Comparison of ENCODE assay signal across 25 mouse cellular contexts in the genomic region with DNA sequence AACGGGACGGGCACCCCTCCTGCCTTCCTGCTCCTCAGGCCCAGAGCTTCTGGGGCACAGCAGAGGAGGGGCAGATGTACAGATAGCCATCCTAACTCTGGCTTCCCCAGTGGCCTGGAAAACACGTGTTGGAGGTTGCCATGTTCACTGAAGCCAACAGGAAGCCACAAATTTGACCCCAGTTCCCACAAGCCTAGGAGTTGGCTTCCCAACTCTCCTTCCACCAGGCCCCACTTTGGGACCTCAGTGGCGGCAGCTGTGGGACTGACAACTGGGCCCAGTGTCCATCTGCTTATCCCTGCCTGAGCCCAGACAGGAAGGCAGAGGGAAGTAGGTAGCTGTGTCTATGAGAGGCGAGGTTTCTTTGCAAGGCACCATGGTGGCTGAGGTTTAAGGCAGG. TPM values are rescaled to one million over a fixed set of nuclear protein-coding genes. Genes with fewer than 3 reads are reported as not detected.
DNase-seq lines count a peak whose midpoint lies in the region; ATAC-seq and TF ChIP-seq lines count a peak whose summit lies in the region.
"Had no signal": no experiment of that assay in that cellular context is flagged by ENCODE, and none has a peak within 500 bp of the region (broad histone marks: within the 10 kb centered on the region; RNA-seq: fewer than 3 reads in every experiment).

No protein-coding gene starts in this region.

- H3K79me2 ChIP-seq in myocyte (ENCODE audit: control insufficient read depth, insufficient read depth), result no peaks in the 10 kb centered on the region

- DNase-seq in cerebellum, postnatal 4 days (ENCODE audit: low spot score in 2 of 2), result no peak
- DNase-seq in layer of hippocampus, adult 2 months (ENCODE audit: low spot score in 2 of 2), result no peak
- DNase-seq: adrenal gland, adult 8-10 months; adrenal gland, postnatal 25 days; cerebellum, adult 11-12 months; cerebellum, adult 8-10 months; cerebellum, postnatal 10 days; cerebellum, postnatal 36 days; forebrain, postnatal 0 days; gastrocnemius, postnatal 25 days; heart, postnatal 10 days; heart, postnatal 36 days had no signal

- peaks cover 22% of the 10 kb centered on the region for H3K36me3 ChIP-seq in megakaryocyte, embryonic 14.5 days (replicated peaks; ENCODE audit: low read length)
- no peaks in the 10 kb centered on the region for H3K36me3 ChIP-seq in myocyte (ENCODE audit: control insufficient read depth, insufficient read depth)
- H3K36me3 ChIP-seq: forebrain, embryonic 10.5 days; heart, embryonic 12.5 days; heart, embryonic 15.5 days; hindbrain, embryonic 15.5 days had no signal

- no peak for TF ChIP-seq CTCF in layer of hippocampus, adult 2 months (conservative IDR thresholded peaks at IDR 0.05)

- no peak overlapping the region for H3ac ChIP-seq in myocyte (ENCODE audit: control insufficient read depth, insufficient read length)

- H3K4me2 ChIP-seq in myocyte (ENCODE audit: low read depth), result no peak overlapping the region
- H3K4me2 ChIP-seq: forebrain, embryonic 13.5 days; heart, embryonic 12.5 days; heart, embryonic 15.5 days; hindbrain, embryonic 15.5 days had no signal

- peaks cover 30% of the 10 kb centered on the region for H3K27me3 ChIP-seq in megakaryocyte, embryonic 14.5 days (replicated peaks)
- H3K27me3 ChIP-seq in myocyte (ENCODE audit: control insufficient read depth, insufficient read depth, insufficient read length), result peaks cover 5% of the 10 kb centered on the region
- H3K27me3 ChIP-seq: forebrain, embryonic 13.5 days; heart, embryonic 15.5 days; hindbrain, embryonic 15.5 days had no signal

- TF ChIP-seq POLR2A in myocyte (IDR thresholded peaks at IDR 0.05; ENCODE audit: insufficient read length, low read depth), result no peak

- H3K4me3 ChIP-seq in megakaryocyte, embryonic 14.5 days (replicated peaks), result peak overlapping the region; percentile 21
- H3K4me3 ChIP-seq in myocyte, result no peak overlapping the region
- no peak overlapping the region for H3K4me3 ChIP-seq in layer of hippocampus, adult 2 months
- H3K4me3 ChIP-seq: forebrain, embryonic 10.5 days; forebrain, embryonic 13.5 days; heart, embryonic 12.5 days; heart, embryonic 15.5 days; hindbrain, embryonic 15.5 days had no signal

- no peaks in the 10 kb centered on the region for H3K9me3 ChIP-seq in megakaryocyte, embryonic 14.5 days
- H3K9me3 ChIP-seq: forebrain, embryonic 10.5 days; forebrain, embryonic 13.5 days; heart, embryonic 12.5 days; heart, embryonic 15.5 days; hindbrain, embryonic 15.5 days had no signal

- H3K4me1 ChIP-seq in megakaryocyte, embryonic 14.5 days, result peaks cover 48% of the 10 kb centered on the region
- H3K4me1 ChIP-seq: forebrain, embryonic 13.5 days; heart, embryonic 12.5 days; heart, embryonic 15.5 days; hindbrain, embryonic 15.5 days had no signal

- H3K27ac ChIP-seq in layer of hippocampus, adult 2 months, result no peak overlapping the region
- H3K27ac ChIP-seq: forebrain, embryonic 10.5 days; forebrain, embryonic 13.5 days; heart, embryonic 15.5 days; hindbrain, embryonic 15.5 days had no signal

- ATAC-seq in megakaryocyte, adult 5-6 weeks (ENCODE audit: poor library complexity, severe bottlenecking), result no peak
- ATAC-seq in granulocyte monocyte progenitor cell, adult 5-6 weeks (replicated peaks; ENCODE audit: poor library complexity, severe bottlenecking), result peak; percentile 3; the same call in 1 of the 2 replicates
- ATAC-seq: activated CD4-positive, CD25-positive, alpha-beta regulatory T cell, adult 4 months; forebrain, embryonic 13.5 days; forebrain, postnatal 0 days; intestine, postnatal 0 days had no signal

TF ChIP-seq in myocyte, 11 proteins besides CTCF, POLR2A, EP300 and RAD21:
- no peak for TF ChIP-seq E2F4 (IDR thresholded peaks at IDR 0.05; ENCODE audit: insufficient read depth)
- peak in 2 of 3 experiments; percentile 38 to 48 for TF ChIP-seq MYOD1 (IDR thresholded peaks at IDR 0.05; ENCODE audit: control insufficient read depth in 1 of 3, insufficient read length in 2 of 3, low read depth in 2 of 3)
- peak in 2 of 3 experiments; percentile 68 to 85 for TF ChIP-seq MYOG (IDR thresholded peaks at IDR 0.05; ENCODE audit: control insufficient read depth in 1 of 3, insufficient read depth in 1 of 3, insufficient read length in 2 of 3, low read depth in 2 of 3)

RNA-seq across cellular contexts. Expression of gene Psmd5, which starts 19.2 kb away (rescaled TPM):
- polyA plus RNA-seq in megakaryocyte, embryonic 14.5 days (2012; ENCODE audit: insufficient read depth, low replicate concordance), result 2.9 and 3.4 TPM in 2 replicates
- total RNA-seq in megakaryocyte, adult 5-6 weeks (2015), result 40.2 and 51.6 TPM in 2 replicates
- 17.1 and 17.8 TPM in 2 replicates for total RNA-seq in megakaryocyte, adult 5-6 weeks (2017)
- total RNA-seq in granulocyte monocyte progenitor cell, adult 5-6 weeks (2014; fragmentation: Nextera tagmentation), result 64.4 and 67.3 TPM in 2 replicates
- 36.8 and 60.4 TPM in 2 replicates for total RNA-seq in granulocyte monocyte progenitor cell, adult 5-6 weeks (2017)
- polyA plus RNA-seq in myocyte (2012; fragmentation: generic; extraction: Trizol), result 27.2 TPM
- 10 to 100 TPM; 36.1 to 43.1 TPM for total RNA-seq in layer of hippocampus, adult 2 months (2021)

RNA-seq across cellular contexts. Expression of gene Cutal, which starts 19.8 kb away (rescaled TPM):
- polyA plus RNA-seq in megakaryocyte, embryonic 14.5 days (2012; ENCODE audit: insufficient read depth, low replicate concordance), result not detected in 2 replicates
- not detected in 2 replicates for total RNA-seq in megakaryocyte, adult 5-6 weeks (2015)
- not detected in 2 replicates for total RNA-seq in megakaryocyte, adult 5-6 weeks (2017)
- total RNA-seq in granulocyte monocyte progenitor cell, adult 5-6 weeks (2014; fragmentation: Nextera tagmentation), result not detected in 2 replicates
- total RNA-seq in granulocyte monocyte progenitor cell, adult 5-6 weeks (2017), result not detected in 2 replicates
- polyA plus RNA-seq in myocyte (2012; fragmentation: generic; extraction: Trizol), result not detected
- under 1 TPM; 0.15 to 0.41 TPM for total RNA-seq in layer of hippocampus, adult 2 months (2021)
- polyA plus RNA-seq: activated CD4-positive, CD25-positive, alpha-beta regulatory T cell, adult 4 months; embryonic facial prominence, embryonic 14.5 days; forebrain, embryonic 13.5 days; heart, embryonic 12.5 days; hindbrain, embryonic 11.5 days had no signal

RNA-seq across cellular contexts. Expression of gene Phf19, which starts 19.9 kb away (rescaled TPM):
- 1.2 TPM in 1 of 2 replicates, not detected in the other for polyA plus RNA-seq in megakaryocyte, embryonic 14.5 days (2012; ENCODE audit: insufficient read depth, low replicate concordance)
- total RNA-seq in megakaryocyte, adult 5-6 weeks (2015), result 7.2 and 9.8 TPM in 2 replicates
- total RNA-seq in megakaryocyte, adult 5-6 weeks (2017), result 6.4 and 14.0 TPM in 2 replicates
- 22.6 and 25.9 TPM in 2 replicates for total RNA-seq in granulocyte monocyte progenitor cell, adult 5-6 weeks (2014; fragmentation: Nextera tagmentation)
- total RNA-seq in granulocyte monocyte progenitor cell, adult 5-6 weeks (2017), result 5.9 and 7.9 TPM in 2 replicates
- 4.3 TPM for polyA plus RNA-seq in myocyte (2012; fragmentation: generic; extraction: Trizol)
- 1 to 10 TPM; 1.1 to 1.2 TPM for total RNA-seq in layer of hippocampus, adult 2 months (2021)
